Mouse (Mus musculus) liver, embryonic 14.5 days (tissue): ENCODE data around the gene Olig3. TPM values are rescaled to one million over a fixed set of nuclear protein-coding genes. Genes with fewer than 3 reads are reported as not detected.

Experiments used
- ATAC-seq: fragments of 200-750 bp; cut with Nextera tagmentation; 2 replicates; pipeline ENCODE4 v1.8.0; 2017; ENCODE audit warnings: moderate number of reproducible peaks, mild to moderate bottlenecking, moderate library complexity; ENCODE audit not compliant: insufficient read depth
- DNase-seq, 3 experiments: peaks; one replicate each; pipeline ENCODE4 v3.0.0-alpha.2; 2012 to 2013; ENCODE audit warnings: low read depth in 3 of 3, low spot score in 3 of 3
- H3K27ac ChIP-seq: fragments of 300-500 bp; sonication (generic); 2 replicates; pipeline ENCODE4 v1.5.1; 2014; ENCODE audit warnings: moderate library complexity, mild to moderate bottlenecking, control low read depth, inconsistent platforms
- H3K27me3 ChIP-seq: fragments of 300-500 bp; sonication (generic); 2 replicates; pipeline ENCODE4 v1.6.1; 2014; ENCODE audit warnings: mild to moderate bottlenecking, low read length, moderate library complexity; ENCODE audit not compliant: control insufficient read depth, insufficient read depth
- H3K36me3 ChIP-seq: fragments of 300-500 bp; sonication (generic); replicated peaks from 2 replicates; pipeline ENCODE4 v1.6.1; 2014; ENCODE audit warnings: low read depth; ENCODE audit not compliant: control insufficient read depth, insufficient read depth
- H3K4me1 ChIP-seq, 2 experiments: fragments of 200-500 bp in 1 of 2; fragments of 300-500 bp in 1 of 2; sonication (generic) in 1 of 2; replicated peaks; 2 replicates each; pipeline ENCODE4 v1.6.1; 2012 to 2014; ENCODE audit warnings: antibody characterized with exemption in 1 of 2, inconsistent platforms in 1 of 2, low read length in 1 of 2; ENCODE audit not compliant: control insufficient read depth in 2 of 2, insufficient read depth in 2 of 2
- H3K4me2 ChIP-seq: fragments of 300-500 bp; sonication (generic); 2 replicates; pipeline ENCODE4 v1.6.1; 2014; ENCODE audit warnings: low read depth, mild to moderate bottlenecking, control low read depth, moderate library complexity
- H3K4me3 ChIP-seq, 2 experiments: fragments of 200-500 bp in 1 of 2; fragments of 300-500 bp in 1 of 2; sonication (generic) in 1 of 2; 2 replicates each; pipeline ENCODE4 v1.5.1; 2012 to 2014; ENCODE audit warnings: low read depth in 2 of 2, low read length in 2 of 2, mild to moderate bottlenecking in 2 of 2, control low read depth in 1 of 2, inconsistent platforms in 1 of 2, moderate library complexity in 1 of 2; ENCODE audit not compliant: insufficient read depth in 1 of 2
- H3K9ac ChIP-seq: fragments of 300-500 bp; sonication (generic); replicated peaks from 2 replicates; pipeline ENCODE4 v1.6.1; 2014; ENCODE audit warnings: mild to moderate bottlenecking, control low read depth, moderate library complexity
- H3K9me3 ChIP-seq: fragments of 300-500 bp; sonication (generic); 2 replicates; pipeline ENCODE4 v1.6.1; 2016; ENCODE audit warnings: low read length, mixed read lengths; ENCODE audit not compliant: control insufficient read depth
- CTCF ChIP-seq: IDR thresholded peaks from 2 replicates; pipeline ENCODE4 v1.5.1; 2016; ENCODE audit warnings: antibody characterized with exemption, low read depth, control low read depth
- EP300 ChIP-seq: IDR thresholded peaks from 2 replicates; pipeline ENCODE4 v1.6.1; 2016; ENCODE audit warnings: antibody characterized with exemption, low read depth
- WGBS: fragments of 180-500 bp; shearing (Covaris S2); extraction: QIAGEN DNeasy Blood & Tissue Kit; methylation state at CpG from one replicate; pipeline ENCODE4 v1.1.7; 2014; ENCODE audit not compliant: insufficient replicate concordance; 5-methylcytosine and 5-hydroxymethylcytosine counted together
- polyA plus RNA-seq, 2 experiments: library from polyadenylated mRNA; depleted of rRNA in 1 of 2; stranded (reverse) in 1 of 2; unstranded in 1 of 2; fragments of >200 nt; fragmentation: Nextera tagmentation in 1 of 2; extraction: Ambion mirVana in 1 of 2; gene quantifications; 2 replicates each; pipeline versions ENCODE4 v1.2.1 to v1.2.3; 2012 to 2014

The Olig3 gene
- polyA plus RNA-seq, 2 experiments, result not detected

- ATAC-seq (no peak), DNase-seq (no peak)
- 2% methylated on average over 63 of the region's 63 CpGs for WGBS
Observed at GRCm38 (mm10) chr10:19356720-19357641, 648 bp downstream of the Olig3 start.

DNA sequence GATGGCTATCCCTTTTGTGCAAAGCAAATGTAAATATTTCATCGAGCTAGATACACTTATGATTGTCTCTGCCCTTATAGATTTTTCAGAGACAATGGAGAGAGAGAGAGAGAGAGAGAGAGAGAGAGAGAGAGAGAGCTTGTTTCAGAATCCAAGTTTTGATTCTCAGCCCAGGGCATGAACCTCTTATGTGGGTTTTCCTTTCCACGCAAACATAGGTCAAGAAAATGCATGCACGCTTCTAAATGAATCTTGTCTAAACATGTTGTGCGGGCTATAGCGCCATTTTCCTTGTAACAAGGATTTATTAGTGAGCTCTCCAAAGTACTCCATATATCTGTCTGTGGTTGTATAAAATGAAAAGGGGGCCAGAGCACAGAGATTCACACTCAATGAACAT is 1.5 kb downstream of the Olig3 start:
- WGBS, result 39% methylated on average over 5 of the region's 5 CpGs
- no peaks in the 10 kb centered on the region for H3K9me3 ChIP-seq
- no peaks in the 10 kb centered on the region for H3K36me3 ChIP-seq
- H3K27ac ChIP-seq, result no peak overlapping the region
- ATAC-seq (no peak), DNase-seq (no peak)
- no peaks in the 10 kb centered on the region for H3K4me1 ChIP-seq
- no peak overlapping the region for H3K4me2 ChIP-seq
- peaks cover 96% of the 10 kb centered on the region for H3K27me3 ChIP-seq
- no peak overlapping the region for H3K9ac ChIP-seq
- H3K4me3 ChIP-seq, result no peak overlapping the region
- TF ChIP-seq EP300, result no peak
- no peak for TF ChIP-seq CTCF

More at GRCm38 (mm10) chr10:19356720-19357641, 648 bp downstream of the Olig3 start:
- no peaks in the 10 kb centered on the region for H3K4me1 ChIP-seq
- H3K4me3 ChIP-seq, result no peak overlapping the region
- H3K27ac ChIP-seq, result no peak overlapping the region
- no peak overlapping the region for H3K4me2 ChIP-seq
- no peak for TF ChIP-seq CTCF
- TF ChIP-seq EP300, result no peak
- no peak overlapping the region for H3K9ac ChIP-seq
- H3K27me3 ChIP-seq, result peaks cover 96% of the 10 kb centered on the region
- no peaks in the 10 kb centered on the region for H3K9me3 ChIP-seq
- no peaks in the 10 kb centered on the region for H3K36me3 ChIP-seq

DNA sequence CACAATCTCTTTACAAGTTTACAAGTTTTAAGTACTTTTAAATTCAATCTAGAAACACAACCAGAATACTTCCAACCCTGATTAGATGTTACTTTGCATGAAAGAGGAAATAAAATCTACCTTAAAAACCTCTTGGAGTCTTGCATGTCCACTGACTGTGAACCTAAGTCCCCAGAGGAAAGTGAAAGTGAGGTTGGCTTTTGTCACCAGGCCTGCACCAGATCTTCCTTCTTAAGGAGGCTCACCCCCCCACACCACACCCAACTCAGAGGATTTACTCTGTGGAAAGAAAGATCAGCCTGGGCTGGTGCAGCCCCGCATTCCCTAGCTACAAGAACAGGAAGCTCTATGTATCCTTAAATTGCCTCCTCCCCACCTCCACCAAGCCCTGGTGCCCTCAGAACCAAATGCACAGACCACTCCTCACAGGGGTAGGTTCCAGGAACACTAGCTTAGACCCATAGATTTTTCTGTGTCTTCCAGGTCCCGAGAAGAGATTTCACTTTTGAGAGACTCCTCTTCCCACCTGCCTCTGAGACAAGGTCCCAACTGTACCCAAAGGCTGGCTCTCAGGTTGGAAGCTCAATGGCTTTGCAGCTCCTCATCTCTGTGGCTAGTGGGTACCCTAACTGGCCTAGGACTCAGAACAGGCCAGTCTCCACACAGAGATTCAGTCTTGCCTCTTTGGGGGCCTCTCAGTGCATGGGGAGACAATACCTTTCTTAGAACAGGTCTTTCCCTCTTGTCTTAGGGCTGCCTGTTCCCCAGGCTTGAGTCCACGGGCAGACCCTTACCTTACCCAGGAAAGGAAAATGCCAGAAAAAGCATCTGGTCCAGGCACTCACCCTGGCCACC is 4.3 kb downstream of the Olig3 start:
- Histone ChIP-seq H3K27me3 (peaks cover 70% of the 10 kb centered on the region), H3K9me3 (no peaks in the 10 kb centered on the region), H3K4me2 (no peak overlapping the region), H3K4me1 (no peaks in the 10 kb centered on the region), H3K4me3 (no peak overlapping the region), H3K27ac (no peak overlapping the region), H3K9ac (no peak overlapping the region), H3K36me3 (no peaks in the 10 kb centered on the region)
- ATAC-seq, result no peak
- no peak for DNase-seq
- 7% methylated on average over 3 of the region's 3 CpGs for WGBS
- TF ChIP-seq EP300 (no peak), CTCF (no peak)

- no peak overlapping the region for H3K27ac ChIP-seq
- ATAC-seq (no peak), DNase-seq (no peak)
- H3K27me3 ChIP-seq, result peaks cover 60% of the 10 kb centered on the region
- TF ChIP-seq EP300 (no peak), CTCF (no peak)
- no peak overlapping the region for H3K4me2 ChIP-seq
- no peaks in the 10 kb centered on the region for H3K9me3 ChIP-seq
- 4% methylated on average over 23 of the region's 23 CpGs for WGBS
- no peaks in the 10 kb centered on the region for H3K36me3 ChIP-seq
- no peak overlapping the region for H3K4me3 ChIP-seq
- H3K4me1 ChIP-seq, result no peaks in the 10 kb centered on the region
- no peak overlapping the region for H3K9ac ChIP-seq
Observed at GRCm38 (mm10) chr10:19361539-19362293, 5.4 kb downstream of the Olig3 start.
